Mouse (Mus musculus) adrenal gland (tissue): ENCODE results near the gene Ssxb10.
"Not testable (repeated sequence)": the region's sequence is repeated elsewhere in the genome, so short reads cannot be mapped to it uniquely, and the experiment has no call there.

ENCODE experiments used
- intact Hi-C: fragments of 180-260 bp; cut with DNase I; formaldehyde crosslinking; loops from one replicate; pipeline ENCODE4 v1.15.1; 2025
- long read RNA-seq, 2 experiments: library from polyadenylated mRNA; unstranded; transcript quantifications; one replicate each; pipeline ENCODE4 v2.0.0; 2020; ENCODE audit warnings: borderline replicate concordance in 1 of 2; ENCODE audit not compliant: insufficient replicate concordance in 1 of 2

Gene Ssxb10
- long read RNA-seq, experiment 1 = 0 reads
- long read RNA-seq, experiment 2 = 0 reads

- intact Hi-C loops = no loop called here
Measured at GRCm38 (mm10) chrX:8327124-8327523, at the start of gene Ssxb10. Ssxb10 (plus strand) TSS chrX:8327424.

- intact Hi-C loops = no loop called here
Measured at GRCm38 (mm10) chrX:8288621-8289020, 38.6 kb upstream of the Ssxb10 start.

- intact Hi-C loops = no loop called here
Measured at GRCm38 (mm10) chrX:8309302-8309701, 17.9 kb upstream of the Ssxb10 start.

GRCm38 (mm10) chrX:8314905-8315304 is 12.3 kb upstream of the Ssxb10 start:
- intact Hi-C loops = not testable (repeated sequence)

- intact Hi-C loops = not testable (repeated sequence)
Measured at GRCm38 (mm10) chrX:8366678-8367077, 39.5 kb downstream of the Ssxb10 start, which contains the start of gene Ssxb9. Ssxb9 (plus strand) TSS chrX:8366978.
